17 mouse cellular contexts compared by ENCODE assay signal in the genomic region with DNA sequence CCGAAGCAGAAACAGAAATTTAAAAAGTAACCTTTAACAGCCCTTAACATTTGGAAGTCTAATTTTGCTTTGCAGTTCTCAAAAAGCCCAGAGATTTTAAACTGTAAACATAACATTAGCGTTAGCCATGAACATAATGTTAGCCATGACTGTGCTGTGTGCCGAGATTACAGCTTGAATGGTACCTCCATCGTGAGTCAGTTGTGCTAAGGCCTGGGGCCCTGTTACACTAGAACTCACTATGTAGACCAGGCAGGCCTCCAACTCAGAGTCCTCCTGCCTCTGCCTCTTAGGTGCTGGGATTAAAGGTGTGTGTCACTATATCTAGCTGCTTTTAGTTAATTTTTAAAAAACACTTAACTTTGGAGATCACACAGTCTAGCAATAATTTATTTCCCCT. TPM values are rescaled to one million over a fixed set of nuclear protein-coding genes. Genes with fewer than 3 reads are reported as not detected.
DNase-seq lines count a peak whose midpoint lies in the region; ATAC-seq and TF ChIP-seq lines count a peak whose summit lies in the region.
"Had no signal": no experiment of that assay in that cellular context is flagged by ENCODE, and none has a peak within 500 bp of the region (broad histone marks: within the 10 kb centered on the region; RNA-seq: fewer than 3 reads in every experiment).

No protein-coding gene starts in this region.

- no peak for TF ChIP-seq CTCF in gastrocnemius, adult 2 months (IDR thresholded peaks at IDR 0.05)
- TF ChIP-seq CTCF in heart, postnatal 0 days (IDR thresholded peaks at IDR 0.05; ENCODE audit: low read depth), result no peak

- H3K27ac ChIP-seq in gastrocnemius, adult 2 months, result peak overlapping the region; percentile 28; the same call in 1 of the 2 replicates
- peak overlapping the region; percentile 59 for H3K27ac ChIP-seq in heart, postnatal 0 days (ENCODE audit: low read depth)
- peak overlapping the region; percentile 80; the same call in 1 of the 2 replicates for H3K27ac ChIP-seq in liver, embryonic 11.5 days (ENCODE audit: low read depth, low read length)
- H3K27ac ChIP-seq: embryonic facial prominence, embryonic 15.5 days; forebrain, embryonic 12.5 days; hindbrain, postnatal 0 days; limb, embryonic 15.5 days; neural tube, embryonic 13.5 days had no signal

- peaks cover 15% of the 10 kb centered on the region for H3K4me1 ChIP-seq in heart, postnatal 0 days (ENCODE audit: control insufficient read depth, insufficient read depth)
- peaks cover 43% of the 10 kb centered on the region for H3K4me1 ChIP-seq in liver, embryonic 11.5 days (replicated peaks; ENCODE audit: control insufficient read depth, insufficient read depth, low read length)

- no peak overlapping the region for H3K9ac ChIP-seq in heart, postnatal 0 days (replicated peaks; ENCODE audit: low read depth, low read length)
- H3K9ac ChIP-seq in liver, embryonic 11.5 days (ENCODE audit: low read depth, low read length), result no peak overlapping the region
- H3K9ac ChIP-seq: embryonic facial prominence, embryonic 15.5 days; forebrain, embryonic 12.5 days; limb, embryonic 15.5 days; neural tube, embryonic 13.5 days had no signal

- H3K36me3 ChIP-seq in heart, postnatal 0 days (replicated peaks; ENCODE audit: control insufficient read depth, insufficient read depth, low read length), result peaks cover 5% of the 10 kb centered on the region; the same call in 1 of the 2 replicates
- no peaks in the 10 kb centered on the region; the same call in 1 of the 2 replicates for H3K36me3 ChIP-seq in liver, embryonic 11.5 days (ENCODE audit: control insufficient read depth, insufficient read depth, low read length)
- H3K36me3 ChIP-seq: embryonic facial prominence, embryonic 15.5 days had no signal

- no peak for DNase-seq in gastrocnemius, adult 2 months
- DNase-seq in gastrocnemius, postnatal 36 days, result no peak
- no peak for DNase-seq in heart, postnatal 0 days (ENCODE audit: low spot score)
- DNase-seq in heart, postnatal 25 days (ENCODE audit: low spot score), result no peak
- DNase-seq in liver, embryonic 11.5 days (ENCODE audit: low spot score), result no peak
- DNase-seq in liver, result no peak
- no peak for DNase-seq in embryo, embryonic 10.5 days (ENCODE audit: low spot score)
- DNase-seq: adrenal gland, postnatal 14 days; cerebellum, adult 2 months; thymus, adult 2 months had no signal

- ATAC-seq in heart, postnatal 0 days (ENCODE audit: insufficient read depth, low read depth), result no peak
- no peak for ATAC-seq in liver, embryonic 11.5 days (replicated peaks; ENCODE audit: low FRiP score)
- no peak for ATAC-seq in erythroblast, adult 5-6 weeks (replicated peaks; ENCODE audit: low FRiP score, poor library complexity, severe bottlenecking)
- ATAC-seq: hindbrain, postnatal 0 days had no signal

- WGBS in heart, postnatal 0 days, result 81% methylated on average over 4 of the region's 4 CpGs
- 70% methylated on average over 4 of the region's 4 CpGs for WGBS in liver, embryonic 11.5 days

- no peaks in the 10 kb centered on the region for H3K27me3 ChIP-seq in heart, postnatal 0 days (ENCODE audit: control insufficient read depth, insufficient read depth, low read length)
- no peaks in the 10 kb centered on the region for H3K27me3 ChIP-seq in liver, embryonic 11.5 days (replicated peaks; ENCODE audit: control insufficient read depth, insufficient read depth, low read length)
- H3K27me3 ChIP-seq: CH12.LX; embryonic facial prominence, embryonic 15.5 days; forebrain, embryonic 12.5 days; limb, embryonic 15.5 days; neural tube, embryonic 13.5 days had no signal

- no peak for TF ChIP-seq EP300 in heart, postnatal 0 days (IDR thresholded peaks at IDR 0.05; ENCODE audit: low read depth)

- H3K9me3 ChIP-seq in heart, postnatal 0 days (replicated peaks; ENCODE audit: control insufficient read depth, low read length), result no peaks in the 10 kb centered on the region
- H3K9me3 ChIP-seq in liver, embryonic 11.5 days (ENCODE audit: control insufficient read depth, low read length), result no peaks in the 10 kb centered on the region
- H3K9me3 ChIP-seq: embryonic facial prominence, embryonic 15.5 days; forebrain, embryonic 12.5 days; limb, embryonic 15.5 days; neural tube, embryonic 13.5 days had no signal

- no peak overlapping the region for H3K4me3 ChIP-seq in gastrocnemius, adult 2 months
- H3K4me3 ChIP-seq in heart, postnatal 0 days (ENCODE audit: low read depth, low read length), result no peak overlapping the region
- no peak overlapping the region for H3K4me3 ChIP-seq in liver, embryonic 11.5 days (ENCODE audit: low read depth, low read length)
- H3K4me3 ChIP-seq: embryonic facial prominence, embryonic 15.5 days; forebrain, embryonic 12.5 days; limb, embryonic 15.5 days; neural tube, embryonic 13.5 days had no signal

- no peak overlapping the region for H3K4me2 ChIP-seq in heart, postnatal 0 days (ENCODE audit: low read depth, low read length)
- H3K4me2 ChIP-seq in liver, embryonic 11.5 days, result no peak overlapping the region
- H3K4me2 ChIP-seq: embryonic facial prominence, embryonic 15.5 days; forebrain, embryonic 12.5 days; limb, embryonic 15.5 days; neural tube, embryonic 13.5 days had no signal

- intact Hi-C loops in gastrocnemius, adult 2 months (cut with DNase I), result no loop called here
- intact Hi-C loops in gastrocnemius, postnatal 36 days (cut with DNase I), result no loop called here
- intact Hi-C loops in heart, postnatal 25 days (cut with DNase I), result loop anchor here (5.0 kb wide), 1 partner anchor 121 kb away; the partner anchor contains the start of gene Wdr45b

RNA-seq across cellular contexts. Expression of gene Cybc1, which starts 2.1 kb away (rescaled TPM):
- 1 to 10 TPM; 3.3 to 3.6 TPM for total RNA-seq in gastrocnemius, adult 2 months (2021)
- 1 to 10 TPM; 2.5 to 2.7 TPM for total RNA-seq in gastrocnemius, postnatal 36 days (2021)
- 11.3 and 13.0 TPM in 2 replicates for total RNA-seq in heart, postnatal 0 days (2014; rRNA removed; ENCODE audit: low replicate concordance)
- polyA plus RNA-seq in heart, postnatal 0 days (2015; fragmentation: Nextera tagmentation; extraction: Ambion mirVana), result 12.4 and 13.5 TPM in 2 replicates
- total RNA-seq in heart, postnatal 25 days (2021), result 1 to 10 TPM; 7.8 to 9.5 TPM
- 35.1 and 38.2 TPM in 2 replicates for polyA plus RNA-seq in liver, embryonic 11.5 days (2014; fragmentation: Nextera tagmentation; extraction: Ambion mirVana)
- 4.6 and 24.7 TPM in 2 replicates for total RNA-seq in erythroblast, adult 5-6 weeks (2015; ENCODE audit: low replicate concordance)
- 16.6 and 16.9 TPM in 2 replicates for total RNA-seq in erythroblast, adult 5-6 weeks (2017; ENCODE audit: low replicate concordance)

RNA-seq across cellular contexts. Expression of gene Narf, which starts 5.9 kb away (rescaled TPM):
- 100 to 1,000 TPM; 106 to 133 TPM for total RNA-seq in gastrocnemius, adult 2 months (2021)
- 100 to 1,000 TPM in 1 of 2 experiments, 10 to 100 TPM in 1; 94.7 to 102 TPM for total RNA-seq in gastrocnemius, postnatal 36 days (2021)
- total RNA-seq in heart, postnatal 0 days (2014; rRNA removed; ENCODE audit: low replicate concordance), result 159 and 217 TPM in 2 replicates
- polyA plus RNA-seq in heart, postnatal 0 days (2015; fragmentation: Nextera tagmentation; extraction: Ambion mirVana), result 40.0 and 48.2 TPM in 2 replicates
- 100 to 1,000 TPM in 1 of 2 experiments, 10 to 100 TPM in 1; 97.7 to 123 TPM for total RNA-seq in heart, postnatal 25 days (2021)
- 81.5 and 89.4 TPM in 2 replicates for polyA plus RNA-seq in liver, embryonic 11.5 days (2014; fragmentation: Nextera tagmentation; extraction: Ambion mirVana)
- total RNA-seq in erythroblast, adult 5-6 weeks (2015; ENCODE audit: low replicate concordance), result 145 and 154 TPM in 2 replicates
- 264 and 277 TPM in 2 replicates for total RNA-seq in erythroblast, adult 5-6 weeks (2017; ENCODE audit: low replicate concordance)

RNA-seq across cellular contexts. Expression of gene Ogfod3, which starts 26.7 kb away (rescaled TPM):
- 10 to 100 TPM; 11.4 to 14.1 TPM for total RNA-seq in gastrocnemius, adult 2 months (2021)
- 10 to 100 TPM; 11.0 to 12.0 TPM for total RNA-seq in gastrocnemius, postnatal 36 days (2021)
- total RNA-seq in heart, postnatal 0 days (2014; rRNA removed; ENCODE audit: low replicate concordance), result 8.7 and 10.9 TPM in 2 replicates
- 26.8 and 27.1 TPM in 2 replicates for polyA plus RNA-seq in heart, postnatal 0 days (2015; fragmentation: Nextera tagmentation; extraction: Ambion mirVana)
- total RNA-seq in heart, postnatal 25 days (2021), result 10 to 100 TPM; 14.5 to 14.6 TPM
- 21.7 and 23.4 TPM in 2 replicates for polyA plus RNA-seq in liver, embryonic 11.5 days (2014; fragmentation: Nextera tagmentation; extraction: Ambion mirVana)
- 0.77 and 1.0 TPM in 2 replicates for total RNA-seq in erythroblast, adult 5-6 weeks (2015; ENCODE audit: low replicate concordance)
- total RNA-seq in erythroblast, adult 5-6 weeks (2017; ENCODE audit: low replicate concordance), result 2.6 TPM in 2 replicates

RNA-seq across cellular contexts. Expression of gene Hexdc, which starts 27.0 kb away (rescaled TPM):
- total RNA-seq in gastrocnemius, adult 2 months (2021), result 1 to 10 TPM; 7.5 to 9.6 TPM
- 1 to 10 TPM; 6.8 to 7.5 TPM for total RNA-seq in gastrocnemius, postnatal 36 days (2021)
- total RNA-seq in heart, postnatal 0 days (2014; rRNA removed; ENCODE audit: low replicate concordance), result 23.8 and 36.6 TPM in 2 replicates
- polyA plus RNA-seq in heart, postnatal 0 days (2015; fragmentation: Nextera tagmentation; extraction: Ambion mirVana), result 6.4 and 6.5 TPM in 2 replicates
- 10 to 100 TPM; 10.2 to 11.0 TPM for total RNA-seq in heart, postnatal 25 days (2021)
- polyA plus RNA-seq in liver, embryonic 11.5 days (2014; fragmentation: Nextera tagmentation; extraction: Ambion mirVana), result 5.1 and 5.6 TPM in 2 replicates
- 0.84 and 6.9 TPM in 2 replicates for total RNA-seq in erythroblast, adult 5-6 weeks (2015; ENCODE audit: low replicate concordance)
- 0.51 and 3.9 TPM in 2 replicates for total RNA-seq in erythroblast, adult 5-6 weeks (2017; ENCODE audit: low replicate concordance)

RNA-seq across cellular contexts. Expression of gene Foxk2, which starts 28.6 kb away (rescaled TPM):
- total RNA-seq in gastrocnemius, adult 2 months (2021), result 10 to 100 TPM; 30.1 to 32.9 TPM
- total RNA-seq in gastrocnemius, postnatal 36 days (2021), result 10 to 100 TPM; 24.6 to 24.9 TPM
- 23.5 and 25.8 TPM in 2 replicates for total RNA-seq in heart, postnatal 0 days (2014; rRNA removed; ENCODE audit: low replicate concordance)
- polyA plus RNA-seq in heart, postnatal 0 days (2015; fragmentation: Nextera tagmentation; extraction: Ambion mirVana), result 3.0 and 3.8 TPM in 2 replicates
- total RNA-seq in heart, postnatal 25 days (2021), result 10 to 100 TPM; 19.1 to 20.0 TPM
- polyA plus RNA-seq in liver, embryonic 11.5 days (2014; fragmentation: Nextera tagmentation; extraction: Ambion mirVana), result 9.3 and 10.7 TPM in 2 replicates
- 6.1 and 13.4 TPM in 2 replicates for total RNA-seq in erythroblast, adult 5-6 weeks (2015; ENCODE audit: low replicate concordance)
- 7.1 and 7.2 TPM in 2 replicates for total RNA-seq in erythroblast, adult 5-6 weeks (2017; ENCODE audit: low replicate concordance)

Comparison
In these comparisons a context has a peak if more than half of its experiments do, and no peak if none do; other contexts are left out.
1. H3K27ac ChIP-seq: peak in every context shown above with its lines; median percentile 80 in liver, embryonic 11.5 days; 59 in heart, postnatal 0 days; 28 in gastrocnemius, adult 2 months.